Mouse (Mus musculus) heart, adult 2 months (tissue): ENCODE data around the gene Ptpn23. TPM values are rescaled to one million over a fixed set of nuclear protein-coding genes. Genes with fewer than 3 reads are reported as not detected.

Experiments used
- DNase-seq, 2 experiments: peaks; one replicate each; pipeline ENCODE4 v3.0.0; 2021
- H3K27ac ChIP-seq: fragments of 200-600 bp; 2 replicates; pipeline ENCODE4 v1.8.1; 2022
- H3K27me3 ChIP-seq: fragments of 200-500 bp; 2 replicates; pipeline ENCODE4 v1.6.1; 2012; ENCODE audit warnings: mild to moderate bottlenecking, low read length, inconsistent platforms, mixed read lengths; ENCODE audit not compliant: control insufficient read depth, insufficient read depth
- H3K36me3 ChIP-seq: fragments of 200-500 bp; 2 replicates; pipeline ENCODE4 v1.6.1; 2012; ENCODE audit warnings: low read length, inconsistent platforms; ENCODE audit not compliant: control insufficient read depth, insufficient read depth
- H3K4me1 ChIP-seq: fragments of 200-500 bp; 2 replicates; pipeline ENCODE4 v1.6.1; 2011; ENCODE audit warnings: low read length; ENCODE audit not compliant: control insufficient read depth, insufficient read depth
- H3K4me3 ChIP-seq: fragments of 200-600 bp; 2 replicates; pipeline ENCODE4 v1.8.1; 2022
- H3K79me2 ChIP-seq: fragments of 200-500 bp; replicated peaks from 2 replicates; pipeline ENCODE4 v1.6.1; 2012; ENCODE audit warnings: mild to moderate bottlenecking, inconsistent platforms, low read length, moderate library complexity, mixed read lengths; ENCODE audit not compliant: control insufficient read depth, insufficient read depth
- H3K9ac ChIP-seq: fragments of 200-500 bp; 2 replicates; pipeline ENCODE4 v1.6.1; 2012; ENCODE audit warnings: low read depth, mild to moderate bottlenecking, control low read depth, inconsistent platforms, low read length, mixed read lengths
- CTCF ChIP-seq: fragments of 200-600 bp; IDR thresholded peaks from 2 replicates; pipeline ENCODE4 v1.8.1; 2022; ENCODE audit warnings: antibody characterized with exemption, mild to moderate bottlenecking, moderate library complexity
- EP300 ChIP-seq: fragments of 200-500 bp; IDR thresholded peaks from 2 replicates; pipeline ENCODE4 v1.6.1; 2011; ENCODE audit warnings: low read depth, low read length, control low read depth; ENCODE audit not compliant: insufficient read depth
- POLR2A ChIP-seq: fragments of 200-500 bp; IDR thresholded peaks from 2 replicates; pipeline ENCODE4 v1.6.1; 2011; ENCODE audit warnings: mild to moderate bottlenecking, low read depth, low read length, control low read depth; ENCODE audit not compliant: insufficient read depth
- WGBS: fragments of 180-500 bp; shearing (Covaris S2); methylation state at CpG from one replicate; pipeline ENCODE4 v1.1.7; 2018; 5-methylcytosine and 5-hydroxymethylcytosine counted together
- intact Hi-C: fragments of 180-260 bp; cut with DNase I; formaldehyde crosslinking; loops from one replicate; pipeline ENCODE4 v1.15.1; 2025
- polyA plus RNA-seq: library from polyadenylated mRNA; depleted of rRNA; stranded (reverse); fragments of >200 nt; gene quantifications from 2 replicates; pipeline ENCODE4 v1.2.3, GENCODE M21; 2012
- total RNA-seq, 2 experiments: library from RNA; stranded (reverse); gene quantifications; 2 replicates each; pipeline ENCODE4 v1.2.3; 2021

Gene Ptpn23
- total and polyA plus RNA-seq, 3 experiments = 12.9 to 15.4 (median 15.2) TPM

- Histone ChIP-seq H3K36me3 (no peaks in the 10 kb centered on the region), H3K79me2 (no peaks in the 10 kb centered on the region; the same call in 1 of the 2 replicates), H3K4me1 (no peaks in the 10 kb centered on the region; the same call in 1 of the 2 replicates), H3K27me3 (no peaks in the 10 kb centered on the region), H3K9ac (no peak overlapping the region), H3K27ac (no peak overlapping the region), H3K4me3 (no peak overlapping the region)
- 67% methylated on average over 5 of the region's 5 CpGs for WGBS
- TF ChIP-seq CTCF (no peak), POLR2A (no peak), EP300 (peak; percentile 62; the same call in 1 of the 2 replicates)
- intact Hi-C loops = loop anchor here (10.0 kb wide), 1 partner anchor 874 kb away; the partner anchor contains the start of genes Epm2aip1 and Mlh1
- DNase-seq = peak; percentile 71 to 72
Observed at GRCm38 (mm10) chr9:110400650-110401049, 7.4 kb downstream of the Ptpn23 start.

- 78% methylated on average over 4 of the region's 4 CpGs for WGBS
- H3K9ac ChIP-seq = no peak overlapping the region
- H3K36me3 ChIP-seq = no peaks in the 10 kb centered on the region
- H3K79me2 ChIP-seq = no peaks in the 10 kb centered on the region
- H3K27me3 ChIP-seq = no peaks in the 10 kb centered on the region
- intact Hi-C loops = no loop called here
- no peak for DNase-seq
- TF ChIP-seq EP300 = no peak
- no peak for TF ChIP-seq CTCF
- no peak for TF ChIP-seq POLR2A
- H3K4me1 ChIP-seq = no peaks in the 10 kb centered on the region
- no peak overlapping the region for H3K27ac ChIP-seq
- no peak overlapping the region for H3K4me3 ChIP-seq
Observed at GRCm38 (mm10) chr9:110393295-110393694, 14.7 kb downstream of the Ptpn23 start.

GRCm38 (mm10) chr9:110390843-110391242 lies 17.2 kb downstream of the Ptpn23 start:
- H3K36me3 ChIP-seq = no peaks in the 10 kb centered on the region
- intact Hi-C loops = no loop called here
- H3K27me3 ChIP-seq = no peaks in the 10 kb centered on the region
- no peaks in the 10 kb centered on the region for H3K4me1 ChIP-seq
- no peak overlapping the region for H3K9ac ChIP-seq
- H3K27ac ChIP-seq = no peak overlapping the region
- WGBS = 79% methylated on average over 3 of the region's 3 CpGs
- no peak overlapping the region for H3K4me3 ChIP-seq
- no peak for TF ChIP-seq CTCF
- no peak for TF ChIP-seq EP300
- H3K79me2 ChIP-seq = no peaks in the 10 kb centered on the region
- DNase-seq = no peak

GRCm38 (mm10) chr9:110388011-110388410 lies 20.0 kb downstream of the Ptpn23 start:
- H3K4me1 ChIP-seq = no peaks in the 10 kb centered on the region
- 90% methylated on average over 7 of the region's 7 CpGs for WGBS
- DNase-seq = no peak
- no peak overlapping the region for H3K9ac ChIP-seq
- H3K36me3 ChIP-seq = no peaks in the 10 kb centered on the region
- H3K27me3 ChIP-seq = no peaks in the 10 kb centered on the region
- no peaks in the 10 kb centered on the region for H3K79me2 ChIP-seq
- H3K4me3 ChIP-seq = no peak overlapping the region
- intact Hi-C loops = no loop called here
- no peak for TF ChIP-seq EP300
- no peak overlapping the region for H3K27ac ChIP-seq

- H3K9ac ChIP-seq = no peak overlapping the region
- H3K36me3 ChIP-seq = no peaks in the 10 kb centered on the region
- TF ChIP-seq CTCF = no peak
- no peak for TF ChIP-seq POLR2A
- TF ChIP-seq EP300 = no peak
- WGBS = 88% methylated on average over 7 of the region's 7 CpGs
- H3K27ac ChIP-seq = no peak overlapping the region
- intact Hi-C loops = no loop called here
- H3K4me3 ChIP-seq = no peak overlapping the region
- no peak for DNase-seq
- H3K4me1 ChIP-seq = no peaks in the 10 kb centered on the region
- no peaks in the 10 kb centered on the region for H3K27me3 ChIP-seq
- H3K79me2 ChIP-seq = no peaks in the 10 kb centered on the region
Observed at GRCm38 (mm10) chr9:110384369-110384929, 23.6 kb downstream of the Ptpn23 start.

- H3K4me3 ChIP-seq = no peak overlapping the region
- no peaks in the 10 kb centered on the region for H3K4me1 ChIP-seq
- H3K36me3 ChIP-seq = no peaks in the 10 kb centered on the region
- no peak overlapping the region for H3K9ac ChIP-seq
- H3K27me3 ChIP-seq = no peaks in the 10 kb centered on the region
- DNase-seq = no peak
- no peaks in the 10 kb centered on the region for H3K79me2 ChIP-seq
- TF ChIP-seq EP300 (no peak), CTCF (no peak), POLR2A (no peak)
- no peak overlapping the region for H3K27ac ChIP-seq
- 72% methylated on average over 12 of the region's 12 CpGs for WGBS
- intact Hi-C loops = no loop called here
Observed at GRCm38 (mm10) chr9:110381292-110381691, 26.7 kb downstream of the Ptpn23 start.
